Comparison of ENCODE assay signal across 9 mouse cellular contexts in the genomic region with DNA sequence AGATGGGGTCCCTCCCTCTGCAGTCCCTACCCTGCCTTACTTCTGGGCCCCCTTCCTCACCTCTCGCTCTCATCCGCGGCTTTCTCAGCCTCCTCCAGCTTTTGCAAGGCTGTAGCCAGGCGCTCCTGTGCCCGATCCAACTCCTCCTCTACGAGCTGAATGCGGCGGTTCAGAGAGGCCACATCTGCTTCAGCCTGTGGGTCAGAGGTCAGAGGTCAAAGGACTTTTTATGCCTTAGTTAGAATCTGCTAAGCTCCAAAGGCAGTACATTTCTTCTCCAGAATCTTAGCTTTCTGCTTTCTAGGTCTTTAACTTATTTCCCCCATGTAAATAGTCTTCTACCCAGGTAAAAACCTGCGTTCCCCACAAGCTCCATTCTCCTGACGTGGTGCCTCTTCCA. TPM values are rescaled to one million over a fixed set of nuclear protein-coding genes. Genes with fewer than 3 reads are reported as not detected.
DNase-seq lines count a peak whose midpoint lies in the region; ATAC-seq and TF ChIP-seq lines count a peak whose summit lies in the region.
"Had no signal": no experiment of that assay in that cellular context is flagged by ENCODE, and none has a peak within 500 bp of the region (broad histone marks: within the 10 kb centered on the region; RNA-seq: fewer than 3 reads in every experiment).

No protein-coding gene starts in this region.

- no peak for ATAC-seq in embryonic facial prominence, embryonic 15.5 days (ENCODE audit: insufficient number of reproducible peaks, low FRiP score, low TSS enrichment, low read depth)
- ATAC-seq in intestine, postnatal 0 days = no peak
- ATAC-seq in neural tube, embryonic 11.5 days (ENCODE audit: insufficient read depth, low FRiP score, low TSS enrichment) = no peak
- no peak for ATAC-seq in CD4-positive, CD25-positive, alpha-beta regulatory T cell, adult 4 months
- ATAC-seq in erythroblast, adult 5-6 weeks (replicated peaks; ENCODE audit: low FRiP score, poor library complexity, severe bottlenecking) = no peak

- no peak overlapping the region for H3K27ac ChIP-seq in embryonic facial prominence, embryonic 15.5 days (replicated peaks)
- H3K27ac ChIP-seq in intestine, postnatal 0 days (ENCODE audit: low read depth, low read length) = no peak overlapping the region
- no peak overlapping the region for H3K27ac ChIP-seq in neural tube, embryonic 11.5 days (ENCODE audit: low read depth, low read length)

- H3K36me3 ChIP-seq in embryonic facial prominence, embryonic 15.5 days = peaks cover 28% of the 10 kb centered on the region
- H3K36me3 ChIP-seq in intestine, postnatal 0 days (ENCODE audit: control insufficient read depth, insufficient read depth) = peaks cover 17% of the 10 kb centered on the region; the same call in 1 of the 2 replicates
- H3K36me3 ChIP-seq in neural tube, embryonic 11.5 days (ENCODE audit: control insufficient read depth, insufficient read depth, low read length) = no peaks in the 10 kb centered on the region

- peak overlapping the region; percentile 44 for H3K4me2 ChIP-seq in embryonic facial prominence, embryonic 15.5 days (replicated peaks)
- peak overlapping the region; percentile 61 for H3K4me2 ChIP-seq in intestine, postnatal 0 days (replicated peaks; ENCODE audit: low read depth)
- peak overlapping the region; percentile 23; the same call in 1 of the 2 replicates for H3K4me2 ChIP-seq in neural tube, embryonic 11.5 days (ENCODE audit: low read depth)

- H3K4me1 ChIP-seq in embryonic facial prominence, embryonic 15.5 days = peaks cover 56% of the 10 kb centered on the region
- peaks cover 8% of the 10 kb centered on the region; the same call in 1 of the 2 replicates for H3K4me1 ChIP-seq in intestine, postnatal 0 days (replicated peaks; ENCODE audit: control insufficient read depth, insufficient read depth, low read length)
- H3K4me1 ChIP-seq in neural tube, embryonic 11.5 days (ENCODE audit: control insufficient read depth, insufficient read depth, low read length) = no peaks in the 10 kb centered on the region; the same call in 1 of the 2 replicates

- peak; percentile 38 for DNase-seq in kidney, adult 9 months
- DNase-seq in kidney, postnatal 10 days = no peak
- DNase-seq in neural tube, embryonic 11.5 days (ENCODE audit: low spot score) = no peak
- DNase-seq in lung, adult 18-20 months = no peak

- H3K9me3 ChIP-seq in embryonic facial prominence, embryonic 15.5 days (replicated peaks) = no peaks in the 10 kb centered on the region
- no peaks in the 10 kb centered on the region for H3K9me3 ChIP-seq in intestine, postnatal 0 days (ENCODE audit: control insufficient read depth)
- no peaks in the 10 kb centered on the region for H3K9me3 ChIP-seq in neural tube, embryonic 11.5 days (ENCODE audit: control insufficient read depth, low read length)

- H3K4me3 ChIP-seq in embryonic facial prominence, embryonic 15.5 days (replicated peaks) = peak overlapping the region; percentile 54
- H3K4me3 ChIP-seq in intestine, postnatal 0 days (ENCODE audit: low read depth, low read length) = 0 out of 2 replicates have a peak overlapping the region, but pooled peaks have one; percentile 9
- H3K4me3 ChIP-seq in neural tube, embryonic 11.5 days (ENCODE audit: low read depth, low read length) = peak overlapping the region; percentile 10; the same call in 1 of the 2 replicates

- peaks cover 8% of the 10 kb centered on the region for H3K27me3 ChIP-seq in embryonic facial prominence, embryonic 15.5 days
- peaks cover 35% of the 10 kb centered on the region; the same call in 1 of the 2 replicates for H3K27me3 ChIP-seq in intestine, postnatal 0 days (replicated peaks; ENCODE audit: control insufficient read depth, insufficient read depth, low read length)
- peaks cover 29% of the 10 kb centered on the region for H3K27me3 ChIP-seq in neural tube, embryonic 11.5 days (ENCODE audit: control insufficient read depth, insufficient read depth, low read length)

- H3K9ac ChIP-seq in embryonic facial prominence, embryonic 15.5 days = no peak overlapping the region
- H3K9ac ChIP-seq in intestine, postnatal 0 days (ENCODE audit: low read depth, low read length) = no peak overlapping the region
- H3K9ac ChIP-seq in neural tube, embryonic 11.5 days (ENCODE audit: low read length) = no peak overlapping the region

- no peak for TF ChIP-seq CTCF in intestine, postnatal 0 days (IDR thresholded peaks at IDR 0.05; ENCODE audit: low read depth)

- WGBS in embryonic facial prominence, embryonic 15.5 days = 24% methylated on average over 10 of the region's 10 CpGs
- WGBS in intestine, postnatal 0 days = 36% methylated on average over 10 of the region's 10 CpGs
- 12% methylated on average over 10 of the region's 10 CpGs for WGBS in neural tube, embryonic 11.5 days

RNA-seq across cellular contexts. Expression of gene Tpm2, which starts 4.0 kb away (rescaled TPM):
- 456 and 604 TPM in 2 replicates for polyA plus RNA-seq in embryonic facial prominence, embryonic 15.5 days (2015; fragmentation: Nextera tagmentation; extraction: Ambion mirVana)
- polyA plus RNA-seq in intestine, postnatal 0 days (2015; fragmentation: Nextera tagmentation; extraction: Ambion mirVana) = 928 and 1,046 TPM in 2 replicates
- polyA plus RNA-seq in neural tube, embryonic 11.5 days (2014; fragmentation: Nextera tagmentation; extraction: Ambion mirVana) = 101 and 127 TPM in 2 replicates
- polyA plus RNA-seq in CD4-positive, CD25-positive, alpha-beta regulatory T cell, adult 4 months (2017; shearing (Covaris generic)) = not detected
- not detected in 2 replicates for total RNA-seq in erythroblast, adult 5-6 weeks (2015; ENCODE audit: low replicate concordance)
- 3.3 and 4.9 TPM in 2 replicates for total RNA-seq in erythroblast, adult 5-6 weeks (2017; ENCODE audit: low replicate concordance)

RNA-seq across cellular contexts. Expression of gene Car9, which starts 12.8 kb away (rescaled TPM):
- 2.5 and 4.8 TPM in 2 replicates for polyA plus RNA-seq in embryonic facial prominence, embryonic 15.5 days (2015; fragmentation: Nextera tagmentation; extraction: Ambion mirVana)
- 4.8 and 5.4 TPM in 2 replicates for polyA plus RNA-seq in intestine, postnatal 0 days (2015; fragmentation: Nextera tagmentation; extraction: Ambion mirVana)
- 0.23 and 0.44 TPM in 2 replicates for polyA plus RNA-seq in neural tube, embryonic 11.5 days (2014; fragmentation: Nextera tagmentation; extraction: Ambion mirVana)
- 1 to 10 TPM in 1 of 2 experiments, under 1 TPM in 1; 0.32 to 1.5 TPM for polyA plus RNA-seq in CD4-positive, CD25-positive, alpha-beta regulatory T cell, adult 4 months (2017; shearing (Covaris generic))
- 0.63 TPM in 1 of 2 replicates, not detected in the other for total RNA-seq in erythroblast, adult 5-6 weeks (2015; ENCODE audit: low replicate concordance)
- 0.56 and 0.77 TPM in 2 replicates for total RNA-seq in erythroblast, adult 5-6 weeks (2017; ENCODE audit: low replicate concordance)
- total RNA-seq: layer of hippocampus, adult 18-20 months had no signal

RNA-seq across cellular contexts. Expression of gene Arhgef39, which starts 20.1 kb away (rescaled TPM):
- 36.8 and 39.8 TPM in 2 replicates for polyA plus RNA-seq in embryonic facial prominence, embryonic 15.5 days (2015; fragmentation: Nextera tagmentation; extraction: Ambion mirVana)
- 10.3 and 12.3 TPM in 2 replicates for polyA plus RNA-seq in intestine, postnatal 0 days (2015; fragmentation: Nextera tagmentation; extraction: Ambion mirVana)
- polyA plus RNA-seq in neural tube, embryonic 11.5 days (2014; fragmentation: Nextera tagmentation; extraction: Ambion mirVana) = 36.7 and 39.3 TPM in 2 replicates
- 1 to 10 TPM; 4.9 to 8.3 TPM for polyA plus RNA-seq in CD4-positive, CD25-positive, alpha-beta regulatory T cell, adult 4 months (2017; shearing (Covaris generic))
- 22.4 and 40.9 TPM in 2 replicates for total RNA-seq in erythroblast, adult 5-6 weeks (2015; ENCODE audit: low replicate concordance)
- total RNA-seq in erythroblast, adult 5-6 weeks (2017; ENCODE audit: low replicate concordance) = 18.0 and 29.2 TPM in 2 replicates
- total RNA-seq: layer of hippocampus, adult 18-20 months had no signal

RNA-seq across cellular contexts. Expression of gene Ccdc107, which starts 26.9 kb away (rescaled TPM):
- polyA plus RNA-seq in embryonic facial prominence, embryonic 15.5 days (2015; fragmentation: Nextera tagmentation; extraction: Ambion mirVana) = 71.7 and 81.0 TPM in 2 replicates
- polyA plus RNA-seq in intestine, postnatal 0 days (2015; fragmentation: Nextera tagmentation; extraction: Ambion mirVana) = 79.8 and 83.1 TPM in 2 replicates
- 46.6 and 55.9 TPM in 2 replicates for polyA plus RNA-seq in neural tube, embryonic 11.5 days (2014; fragmentation: Nextera tagmentation; extraction: Ambion mirVana)
- polyA plus RNA-seq in CD4-positive, CD25-positive, alpha-beta regulatory T cell, adult 4 months (2017; shearing (Covaris generic)) = 10 to 100 TPM; 64.0 to 76.0 TPM
- 4.6 and 17.1 TPM in 2 replicates for total RNA-seq in erythroblast, adult 5-6 weeks (2015; ENCODE audit: low replicate concordance)
- total RNA-seq in erythroblast, adult 5-6 weeks (2017; ENCODE audit: low replicate concordance) = 5.2 and 36.1 TPM in 2 replicates

RNA-seq across cellular contexts. Expression of gene Sit1, which starts 36.0 kb away (rescaled TPM):
- polyA plus RNA-seq in embryonic facial prominence, embryonic 15.5 days (2015; fragmentation: Nextera tagmentation; extraction: Ambion mirVana) = not detected in 2 replicates
- polyA plus RNA-seq in intestine, postnatal 0 days (2015; fragmentation: Nextera tagmentation; extraction: Ambion mirVana) = not detected in 2 replicates
- not detected in 2 replicates for polyA plus RNA-seq in neural tube, embryonic 11.5 days (2014; fragmentation: Nextera tagmentation; extraction: Ambion mirVana)
- polyA plus RNA-seq in CD4-positive, CD25-positive, alpha-beta regulatory T cell, adult 4 months (2017; shearing (Covaris generic)) = 100 to 1,000 TPM; 144 to 199 TPM
- total RNA-seq in erythroblast, adult 5-6 weeks (2015; ENCODE audit: low replicate concordance) = not detected in 2 replicates
- not detected in 2 replicates for total RNA-seq in erythroblast, adult 5-6 weeks (2017; ENCODE audit: low replicate concordance)
- total RNA-seq: layer of hippocampus, adult 18-20 months had no signal

Comparison
In these comparisons a context has a peak if more than half of its experiments do, and no peak if none do; other contexts are left out.
1. RNA of gene Tpm2, which starts 4.0 kb away (polyA plus RNA-seq): 928 to 1,046 TPM in intestine, postnatal 0 days, 456 to 604 TPM in embryonic facial prominence, embryonic 15.5 days and 101 to 127 TPM in neural tube, embryonic 11.5 days; not detected in CD4-positive, CD25-positive, alpha-beta regulatory T cell, adult 4 months; every median in the first group is over 100 times any median in the second.
2. Peak in every context shown above with its lines, with median percentiles within 50 percentile points of each other: H3K4me2 ChIP-seq and H3K4me3 ChIP-seq.